Mouse (Mus musculus) midbrain, embryonic 12.5 days (tissue): ENCODE data around the gene Dnaaf2. TPM values are rescaled to one million over a fixed set of nuclear protein-coding genes. Genes with fewer than 3 reads are reported as not detected.

ENCODE experiments used
- ATAC-seq: fragments of 200-750 bp; cut with Nextera tagmentation; 2 replicates; pipeline ENCODE4 v1.8.0; 2017; ENCODE audit warnings: low read depth, moderate TSS enrichment, moderate library complexity; ENCODE audit not compliant: low FRiP score
- H3K27ac ChIP-seq: fragments of 300-500 bp; sonication (generic); replicated peaks from 2 replicates; pipeline ENCODE4 v1.5.1; 2016; ENCODE audit warnings: mild to moderate bottlenecking
- H3K27me3 ChIP-seq: fragments of 300-500 bp; sonication (generic); 2 replicates; pipeline ENCODE4 v1.6.1; 2016; ENCODE audit warnings: mild to moderate bottlenecking
- H3K36me3 ChIP-seq: fragments of 300-500 bp; sonication (generic); 2 replicates; pipeline ENCODE4 v1.6.1; 2016
- H3K4me1 ChIP-seq: fragments of 300-500 bp; sonication (generic); 2 replicates; pipeline ENCODE4 v1.6.1; 2016
- H3K4me2 ChIP-seq: fragments of 300-500 bp; sonication (generic); replicated peaks from 2 replicates; pipeline ENCODE4 v1.6.1; 2016; ENCODE audit warnings: mild to moderate bottlenecking, moderate library complexity
- H3K4me3 ChIP-seq: fragments of 300-500 bp; sonication (generic); 2 replicates; pipeline ENCODE4 v1.5.1; 2016; ENCODE audit warnings: mild to moderate bottlenecking
- H3K9ac ChIP-seq: fragments of 300-500 bp; sonication (generic); replicated peaks from 2 replicates; pipeline ENCODE4 v1.6.1; 2016; ENCODE audit warnings: mild to moderate bottlenecking, moderate library complexity
- H3K9me3 ChIP-seq: fragments of 300-500 bp; sonication (generic); 2 replicates; pipeline ENCODE4 v1.6.1; 2016; ENCODE audit warnings: mild to moderate bottlenecking
- WGBS: fragments of 180-500 bp; shearing (Covaris S2); methylation state at CpG from one replicate; pipeline ENCODE4 v1.1.7; 2016; 5-methylcytosine and 5-hydroxymethylcytosine counted together
- polyA plus RNA-seq: library from polyadenylated mRNA; unstranded; fragments of >200 nt; fragmentation: Nextera tagmentation; extraction: Ambion mirVana; gene quantifications from 2 replicates; pipeline ENCODE4 v1.2.1, GENCODE M21; 2016

Gene Dnaaf2
- polyA plus RNA-seq, 1 experiment from 2014 or later, result 14.1 TPM

- H3K27me3 ChIP-seq, result no peaks in the 10 kb centered on the region
- no peak for ATAC-seq
- H3K9me3 ChIP-seq, result no peaks in the 10 kb centered on the region
- no peak overlapping the region for H3K9ac ChIP-seq
- H3K4me3 ChIP-seq, result no peak overlapping the region
- no peak overlapping the region for H3K27ac ChIP-seq
- peaks cover 45% of the 10 kb centered on the region; the same call in 1 of the 2 replicates for H3K36me3 ChIP-seq
- H3K4me1 ChIP-seq, result no peaks in the 10 kb centered on the region
- no peak overlapping the region for H3K4me2 ChIP-seq
- whole genome bisulfite sequencing, result 92% methylated on average over 7 of the region's 7 CpGs
Measured at GRCm38 (mm10) chr12:69214393-69214792, 16.2 kb upstream of the Dnaaf2 start.

- H3K9me3 ChIP-seq, result no peaks in the 10 kb centered on the region
- WGBS, result 92% methylated on average over 13 of the region's 13 CpGs
- ATAC-seq, result no peak
- H3K27me3 ChIP-seq, result no peaks in the 10 kb centered on the region
- H3K4me1 ChIP-seq, result no peaks in the 10 kb centered on the region
- H3K9ac ChIP-seq, result no peak overlapping the region
- no peak overlapping the region for H3K4me2 ChIP-seq
- H3K36me3 ChIP-seq, result peaks cover 45% of the 10 kb centered on the region; the same call in 1 of the 2 replicates
- no peak overlapping the region for H3K4me3 ChIP-seq
- H3K27ac ChIP-seq, result no peak overlapping the region
Measured at GRCm38 (mm10) chr12:69213186-69213777, 15.1 kb upstream of the Dnaaf2 start.

- H3K27me3 ChIP-seq, result no peaks in the 10 kb centered on the region
- H3K4me1 ChIP-seq, result no peaks in the 10 kb centered on the region
- H3K4me2 ChIP-seq, result no peak overlapping the region
- H3K9ac ChIP-seq, result no peak overlapping the region
- H3K9me3 ChIP-seq, result no peaks in the 10 kb centered on the region
- no peak overlapping the region for H3K4me3 ChIP-seq
- no peak for ATAC-seq
- 90% methylated on average over 5 of the region's 5 CpGs for WGBS
- H3K36me3 ChIP-seq, result peaks cover 39% of the 10 kb centered on the region; the same call in 1 of the 2 replicates
- H3K27ac ChIP-seq, result no peak overlapping the region
Measured at GRCm38 (mm10) chr12:69211057-69211456, 12.8 kb upstream of the Dnaaf2 start.

- Histone ChIP-seq H3K27ac (no peak overlapping the region), H3K4me3 (no peak overlapping the region), H3K27me3 (no peaks in the 10 kb centered on the region), H3K4me1 (no peaks in the 10 kb centered on the region), H3K9me3 (no peaks in the 10 kb centered on the region), H3K9ac (no peak overlapping the region), H3K4me2 (no peak overlapping the region), H3K36me3 (peaks cover 37% of the 10 kb centered on the region; the same call in 1 of the 2 replicates)
- ATAC-seq, result no peak
- WGBS, result 93% methylated on average over 18 of the region's 18 CpGs
Measured at GRCm38 (mm10) chr12:69210056-69210979, 12.1 kb upstream of the Dnaaf2 start.

GRCm38 (mm10) chr12:69208520-69208919, 10.3 kb upstream of the Dnaaf2 start:
- H3K27me3 ChIP-seq, result no peaks in the 10 kb centered on the region
- H3K36me3 ChIP-seq, result peaks cover 25% of the 10 kb centered on the region
- no peaks in the 10 kb centered on the region for H3K9me3 ChIP-seq

GRCm38 (mm10) chr12:69207926-69208325, 9.7 kb upstream of the Dnaaf2 start:
- peaks cover 25% of the 10 kb centered on the region for H3K36me3 ChIP-seq

More at GRCm38 (mm10) chr12:69208520-69208919, 10.3 kb upstream of the Dnaaf2 start:
- H3K9ac ChIP-seq, result no peak overlapping the region
- no peak overlapping the region for H3K4me3 ChIP-seq
- no peak overlapping the region for H3K27ac ChIP-seq
- WGBS, result 88% methylated on average over 2 of the region's 2 CpGs
- ATAC-seq, result no peak
- H3K4me1 ChIP-seq, result no peaks in the 10 kb centered on the region
- no peak overlapping the region for H3K4me2 ChIP-seq

GRCm38 (mm10) chr12:69207396-69207795, 9.2 kb upstream of the Dnaaf2 start:
- no peak for ATAC-seq
- Histone ChIP-seq H3K27me3 (no peaks in the 10 kb centered on the region), H3K4me2 (no peak overlapping the region), H3K4me1 (no peaks in the 10 kb centered on the region), H3K9ac (no peak overlapping the region), H3K9me3 (no peaks in the 10 kb centered on the region), H3K36me3 (peaks cover 24% of the 10 kb centered on the region), H3K27ac (no peak overlapping the region), H3K4me3 (no peak overlapping the region)
- WGBS, result 92% methylated on average over 8 of the region's 8 CpGs

More at GRCm38 (mm10) chr12:69207926-69208325, 9.7 kb upstream of the Dnaaf2 start:
- Histone ChIP-seq H3K9me3 (no peaks in the 10 kb centered on the region), H3K4me1 (no peaks in the 10 kb centered on the region), H3K9ac (no peak overlapping the region), H3K4me3 (no peak overlapping the region), H3K4me2 (no peak overlapping the region), H3K27ac (no peak overlapping the region), H3K27me3 (no peaks in the 10 kb centered on the region)
- WGBS, result 94% methylated on average over 7 of the region's 7 CpGs
- ATAC-seq, result no peak

GRCm38 (mm10) chr12:69204052-69204833, 6.0 kb upstream of the Dnaaf2 start, which contains the start of gene Gm49384:
Gm49384 (minus strand) TSS chr12:69204267.
- Histone ChIP-seq H3K4me3 (no peak within 1 kb of the TSS), H3K27me3 (no peaks in the 10 kb centered on the region), H3K9ac (no peak within 1 kb of the TSS), H3K4me2 (no peak within 1 kb of the TSS), H3K36me3 (peaks cover 29% of the 10 kb centered on the region), H3K9me3 (no peaks in the 10 kb centered on the region), H3K4me1 (peaks cover under 1% of the 10 kb centered on the region), H3K27ac (no peak within 1 kb of the TSS)
- 71% methylated on average over 16 of the region's 16 CpGs for WGBS
- 0 out of 2 replicates have a peak, but pooled peaks have one; percentile 27 for ATAC-seq

GRCm38 (mm10) chr12:69198985-69199384, 756 bp upstream of the Dnaaf2 start:
- peaks cover 22% of the 10 kb centered on the region for H3K36me3 ChIP-seq
- H3K27me3 ChIP-seq, result no peaks in the 10 kb centered on the region
- no peak overlapping the region for H3K27ac ChIP-seq
- H3K9ac ChIP-seq, result no peak overlapping the region
- ATAC-seq, result no peak
- H3K4me2 ChIP-seq, result peak overlapping the region; percentile 97; the same call in 1 of the 2 replicates
- H3K4me3 ChIP-seq, result no peak overlapping the region
- no peaks in the 10 kb centered on the region for H3K9me3 ChIP-seq
- H3K4me1 ChIP-seq, result peaks cover 26% of the 10 kb centered on the region

- H3K27me3 ChIP-seq, result no peaks in the 10 kb centered on the region
Measured at GRCm38 (mm10) chr12:69197378-69198163, 658 bp downstream of the Dnaaf2 start.

More at GRCm38 (mm10) chr12:69197378-69198163, 658 bp downstream of the Dnaaf2 start:
- Histone ChIP-seq H3K4me2 (peak overlapping the region; percentile 97), H3K9me3 (no peaks in the 10 kb centered on the region), H3K27ac (peak overlapping the region; percentile 93), H3K4me1 (peaks cover 26% of the 10 kb centered on the region), H3K36me3 (peaks cover 14% of the 10 kb centered on the region), H3K4me3 (peak overlapping the region; percentile 95), H3K9ac (peak overlapping the region; percentile 84)
- WGBS, result under 1% methylated on average over 81 of the region's 94 CpGs
- peak; percentile 79 for ATAC-seq
